ENCODE assay signal across 11 mouse cellular contexts in genomic region chr4:41762688-41763114, GRCm38 (mm10). TPM values are rescaled to one million over a fixed set of nuclear protein-coding genes. Genes with fewer than 3 reads are reported as not detected.
DNase-seq lines count a peak whose midpoint lies in the region; ATAC-seq and TF ChIP-seq lines count a peak whose summit lies in the region.
"Not testable (repeated sequence)": the region's sequence is repeated elsewhere in the genome, so short reads cannot be mapped to it uniquely, and the experiment has no call there.
"Had no signal": no experiment of that assay in that cellular context is flagged by ENCODE, and none has a peak within 500 bp of the region (broad histone marks: within the 10 kb centered on the region; RNA-seq: fewer than 3 reads in every experiment).

No protein-coding gene starts in this region.

- H3K9me3 ChIP-seq in kidney, embryonic 14.5 days (ENCODE audit: control insufficient read depth, low read length); limb, embryonic 14.5 days (ENCODE audit: control insufficient read depth, low read length); midbrain, embryonic 13.5 days; stomach, embryonic 15.5 days: not testable (repeated sequence)

- intact Hi-C loops in gastrocnemius, adult 2 months (cut with DNase I); heart, postnatal 10 days (cut with DNase I): not testable (repeated sequence)

- DNase-seq in adrenal gland, adult (ENCODE audit: inconsistent age in 2 of 2, low spot score in 1 of 2): peak; percentile 49 to 64
- DNase-seq in embryo, embryonic 10.5 days (ENCODE audit: low spot score): peak; percentile 43
- peak; percentile 92 for DNase-seq in gastrocnemius, adult 2 months
- peak; percentile 77 for DNase-seq in heart, postnatal 10 days
- peak; percentile 81 for DNase-seq in limb, embryonic 14.5 days (ENCODE audit: low spot score)

- H3K27ac ChIP-seq in gastrocnemius, adult 2 months: peak overlapping the region; percentile 96
- H3K27ac ChIP-seq in kidney, embryonic 14.5 days (ENCODE audit: low read depth, low read length): peak overlapping the region; percentile 87
- H3K27ac ChIP-seq in limb, embryonic 14.5 days (replicated peaks; ENCODE audit: low read depth, low read length): peak overlapping the region; percentile 93
- H3K27ac ChIP-seq in midbrain, embryonic 13.5 days: not testable (repeated sequence)
- H3K27ac ChIP-seq in stomach, embryonic 15.5 days: peak overlapping the region; percentile 93

- not testable (repeated sequence) for TF ChIP-seq CTCF in gastrocnemius, adult 2 months (IDR thresholded peaks at IDR 0.05)

- peak overlapping the region; percentile 58; the same call in 1 of the 2 replicates for H3K9ac ChIP-seq in kidney, embryonic 14.5 days (ENCODE audit: low read depth, low read length)
- peak overlapping the region; percentile 68 for H3K9ac ChIP-seq in limb, embryonic 14.5 days (ENCODE audit: low read depth, low read length, severe bottlenecking)
- 0 out of 2 replicates have a peak overlapping the region, but pooled peaks have one; percentile 20 for H3K9ac ChIP-seq in midbrain, embryonic 13.5 days (replicated peaks)
- H3K9ac ChIP-seq in stomach, embryonic 15.5 days: not testable (repeated sequence)

- WGBS in kidney, embryonic 14.5 days: 31% methylated on average over 8 of the region's 8 CpGs
- WGBS in limb, embryonic 14.5 days: 19% methylated on average over 8 of the region's 8 CpGs
- 43% methylated on average over 8 of the region's 8 CpGs for WGBS in midbrain, embryonic 13.5 days
- WGBS in stomach, embryonic 15.5 days: 38% methylated on average over 8 of the region's 8 CpGs

- not testable (repeated sequence) for H3K36me3 ChIP-seq in kidney, embryonic 14.5 days (ENCODE audit: control insufficient read depth, insufficient read depth, low read length); midbrain, embryonic 13.5 days; stomach, embryonic 15.5 days
- peaks cover 24% of the 10 kb centered on the region for H3K36me3 ChIP-seq in limb, embryonic 14.5 days (ENCODE audit: control insufficient read depth, insufficient read depth, low read length)

- H3K27me3 ChIP-seq in kidney, embryonic 14.5 days (ENCODE audit: control insufficient read depth, insufficient read depth, low read length); limb, embryonic 14.5 days (ENCODE audit: control insufficient read depth, insufficient read depth, low read length); midbrain, embryonic 13.5 days; stomach, embryonic 15.5 days (replicated peaks): not testable (repeated sequence)

- H3K4me1 ChIP-seq in kidney, embryonic 14.5 days (ENCODE audit: control insufficient read depth, insufficient read depth, low read length): peaks cover 28% of the 10 kb centered on the region
- peaks cover 21% of the 10 kb centered on the region for H3K4me1 ChIP-seq in limb, embryonic 14.5 days (ENCODE audit: control insufficient read depth, insufficient read depth, low read length)
- peaks cover 36% of the 10 kb centered on the region for H3K4me1 ChIP-seq in midbrain, embryonic 13.5 days (replicated peaks)
- peaks cover 32% of the 10 kb centered on the region for H3K4me1 ChIP-seq in stomach, embryonic 15.5 days

- not testable (repeated sequence) for ATAC-seq in kidney, embryonic 14.5 days (ENCODE audit: low FRiP score, low TSS enrichment); midbrain, embryonic 13.5 days; stomach, embryonic 15.5 days (ENCODE audit: insufficient read depth, low FRiP score, low read depth)
- ATAC-seq in limb, embryonic 14.5 days (ENCODE audit: low FRiP score, low read depth): peak; percentile 80

- peak overlapping the region; percentile 85 for H3K4me3 ChIP-seq in gastrocnemius, adult 2 months
- peak overlapping the region; percentile 41 for H3K4me3 ChIP-seq in kidney, embryonic 14.5 days (ENCODE audit: low read length)
- peak overlapping the region; percentile 66 for H3K4me3 ChIP-seq in limb, embryonic 14.5 days (replicated peaks; ENCODE audit: low read length)
- not testable (repeated sequence) for H3K4me3 ChIP-seq in midbrain, embryonic 13.5 days (replicated peaks)
- H3K4me3 ChIP-seq in stomach, embryonic 15.5 days (replicated peaks): peak overlapping the region; percentile 54; the same call in 1 of the 2 replicates

- not testable (repeated sequence) for TF ChIP-seq POLR2A in limb, embryonic 14.5 days (IDR thresholded peaks at IDR 0.05; ENCODE audit: borderline replicate concordance, extremely low read depth, insufficient read depth, insufficient read length)

- peak overlapping the region; percentile 58 for H3K4me2 ChIP-seq in kidney, embryonic 14.5 days (replicated peaks; ENCODE audit: low read depth, low read length)
- H3K4me2 ChIP-seq in limb, embryonic 14.5 days (replicated peaks; ENCODE audit: low read depth, low read length, severe bottlenecking): peak overlapping the region; percentile 76
- H3K4me2 ChIP-seq in midbrain, embryonic 13.5 days (replicated peaks): not testable (repeated sequence)
- H3K4me2 ChIP-seq in stomach, embryonic 15.5 days: peak overlapping the region; percentile 61

RNA-seq across cellular contexts. Expression of gene Sigmar1, which starts 6.7 kb away (rescaled TPM):
- 10 to 100 TPM in 1 of 2 experiments, 1 to 10 TPM in 1; 8.2 to 13.3 TPM for total RNA-seq in gastrocnemius, adult 2 months (2021)
- 10 to 100 TPM; 23.8 to 28.6 TPM for total RNA-seq in heart, postnatal 10 days (2021)
- polyA plus RNA-seq in kidney, embryonic 14.5 days (2014; fragmentation: Nextera tagmentation; extraction: Ambion mirVana): 80.8 and 92.2 TPM in 2 replicates
- 79.2 and 91.4 TPM in 2 replicates for polyA plus RNA-seq in limb, embryonic 14.5 days (2012; rRNA removed)
- polyA plus RNA-seq in limb, embryonic 14.5 days (2014; fragmentation: Nextera tagmentation; extraction: Ambion mirVana): 85.3 and 88.9 TPM in 2 replicates
- polyA plus RNA-seq in midbrain, embryonic 13.5 days (2015; fragmentation: Nextera tagmentation; extraction: Ambion mirVana): 47.9 and 49.9 TPM in 2 replicates
- 81.6 and 82.2 TPM in 2 replicates for polyA plus RNA-seq in stomach, embryonic 15.5 days (2015; fragmentation: Nextera tagmentation; extraction: Ambion mirVana)

RNA-seq across cellular contexts. Expression of gene Galt, which starts 7.7 kb away (rescaled TPM):
- total RNA-seq in gastrocnemius, adult 2 months (2021): 10 to 100 TPM; 27.0 to 41.1 TPM
- 10 to 100 TPM; 57.7 to 66.1 TPM for total RNA-seq in heart, postnatal 10 days (2021)
- polyA plus RNA-seq in kidney, embryonic 14.5 days (2014; fragmentation: Nextera tagmentation; extraction: Ambion mirVana): 35.0 and 42.1 TPM in 2 replicates
- polyA plus RNA-seq in limb, embryonic 14.5 days (2012; rRNA removed): 83.3 and 119 TPM in 2 replicates
- 39.5 and 43.6 TPM in 2 replicates for polyA plus RNA-seq in limb, embryonic 14.5 days (2014; fragmentation: Nextera tagmentation; extraction: Ambion mirVana)
- polyA plus RNA-seq in midbrain, embryonic 13.5 days (2015; fragmentation: Nextera tagmentation; extraction: Ambion mirVana): 29.7 and 30.0 TPM in 2 replicates
- 39.6 and 47.9 TPM in 2 replicates for polyA plus RNA-seq in stomach, embryonic 15.5 days (2015; fragmentation: Nextera tagmentation; extraction: Ambion mirVana)

RNA-seq across cellular contexts. Expression of gene Ccl27a, which starts 11.3 kb away (rescaled TPM):
- 10 to 100 TPM; 15.4 to 19.2 TPM for total RNA-seq in gastrocnemius, adult 2 months (2021)
- total RNA-seq in heart, postnatal 10 days (2021): 10 to 100 TPM; 23.1 to 24.3 TPM
- polyA plus RNA-seq in kidney, embryonic 14.5 days (2014; fragmentation: Nextera tagmentation; extraction: Ambion mirVana): 36.5 and 42.3 TPM in 2 replicates
- polyA plus RNA-seq in limb, embryonic 14.5 days (2012; rRNA removed): 96.6 and 107 TPM in 2 replicates
- polyA plus RNA-seq in limb, embryonic 14.5 days (2014; fragmentation: Nextera tagmentation; extraction: Ambion mirVana): 44.9 and 50.9 TPM in 2 replicates
- polyA plus RNA-seq in midbrain, embryonic 13.5 days (2015; fragmentation: Nextera tagmentation; extraction: Ambion mirVana): 235 and 237 TPM in 2 replicates
- 31.5 and 33.7 TPM in 2 replicates for polyA plus RNA-seq in stomach, embryonic 15.5 days (2015; fragmentation: Nextera tagmentation; extraction: Ambion mirVana)

RNA-seq across cellular contexts. Expression of gene Arid3c, which starts 31.8 kb away (rescaled TPM):
- not detected for total RNA-seq in gastrocnemius, adult 2 months (2021)
- not detected for total RNA-seq in heart, postnatal 10 days (2021)
- polyA plus RNA-seq in kidney, embryonic 14.5 days (2014; fragmentation: Nextera tagmentation; extraction: Ambion mirVana): 0.12 TPM in 1 of 2 replicates, not detected in the other
- 0.09 and 0.20 TPM in 2 replicates for polyA plus RNA-seq in limb, embryonic 14.5 days (2012; rRNA removed)
- polyA plus RNA-seq in limb, embryonic 14.5 days (2014; fragmentation: Nextera tagmentation; extraction: Ambion mirVana): 0.29 TPM in 1 of 2 replicates, not detected in the other
- 0.26 and 0.32 TPM in 2 replicates for polyA plus RNA-seq in midbrain, embryonic 13.5 days (2015; fragmentation: Nextera tagmentation; extraction: Ambion mirVana)
- polyA plus RNA-seq in stomach, embryonic 15.5 days (2015; fragmentation: Nextera tagmentation; extraction: Ambion mirVana): not detected in 2 replicates
- polyA plus RNA-seq: activated CD4-positive, CD25-positive, alpha-beta regulatory T cell, adult 4 months; inflammation-experienced regulatory T-cells, adult 6 months; liver, embryonic 14.5 days had no signal

RNA-seq across cellular contexts. Expression of gene Dctn3, which starts 39.7 kb away (rescaled TPM):
- 10 to 100 TPM; 40.6 to 42.4 TPM for total RNA-seq in gastrocnemius, adult 2 months (2021)
- 10 to 100 TPM; 85.9 to 92.3 TPM for total RNA-seq in heart, postnatal 10 days (2021)
- polyA plus RNA-seq in kidney, embryonic 14.5 days (2014; fragmentation: Nextera tagmentation; extraction: Ambion mirVana): 107 and 114 TPM in 2 replicates
- polyA plus RNA-seq in limb, embryonic 14.5 days (2012; rRNA removed): 64.2 and 70.1 TPM in 2 replicates
- polyA plus RNA-seq in limb, embryonic 14.5 days (2014; fragmentation: Nextera tagmentation; extraction: Ambion mirVana): 99.1 and 101 TPM in 2 replicates
- polyA plus RNA-seq in midbrain, embryonic 13.5 days (2015; fragmentation: Nextera tagmentation; extraction: Ambion mirVana): 270 and 278 TPM in 2 replicates
- polyA plus RNA-seq in stomach, embryonic 15.5 days (2015; fragmentation: Nextera tagmentation; extraction: Ambion mirVana): 124 and 130 TPM in 2 replicates
